Mouse (Mus musculus) kidney, adult 2 months (tissue): ENCODE measurements around the gene Swi5. TPM values are rescaled to one million over a fixed set of nuclear protein-coding genes. Genes with fewer than 3 reads are reported as not detected.
"Not testable (repeated sequence)": the region's sequence is repeated elsewhere in the genome, so short reads cannot be mapped to it uniquely, and the experiment has no call there.

Source experiments
- DNase-seq: peaks from one replicate; pipeline ENCODE4 v3.0.0; 2021
- H3K27ac ChIP-seq: fragments of 200-500 bp; 2 replicates; pipeline ENCODE4 v1.5.1; 2012; ENCODE audit warnings: low read depth, low read length, control low read depth, inconsistent platforms; ENCODE audit not compliant: insufficient read depth
- H3K27me3 ChIP-seq: fragments of 200-500 bp; replicated peaks from 2 replicates; pipeline ENCODE4 v1.6.1; 2012; ENCODE audit warnings: mild to moderate bottlenecking, moderate library complexity, low read length, inconsistent platforms; ENCODE audit not compliant: control insufficient read depth, insufficient read depth
- H3K36me3 ChIP-seq: fragments of 200-500 bp; 2 replicates; pipeline ENCODE4 v1.6.1; 2012; ENCODE audit warnings: mild to moderate bottlenecking, moderate library complexity, low read length, inconsistent platforms; ENCODE audit not compliant: control insufficient read depth, insufficient read depth
- H3K4me1 ChIP-seq: fragments of 200-500 bp; 2 replicates; pipeline ENCODE4 v1.6.1; 2011; ENCODE audit warnings: low read length; ENCODE audit not compliant: control insufficient read depth, insufficient read depth
- H3K4me3 ChIP-seq: fragments of 200-500 bp; 2 replicates; pipeline ENCODE4 v1.5.1; 2011; ENCODE audit warnings: mild to moderate bottlenecking, low read depth, low read length, control low read depth; ENCODE audit not compliant: insufficient read depth
- CTCF ChIP-seq: fragments of 200-500 bp; conservative IDR thresholded peaks from 2 replicates; pipeline ENCODE4 v1.5.1; 2011; ENCODE audit warnings: low read depth, mild to moderate bottlenecking, control low read depth, low read length, moderate library complexity, mixed read lengths; ENCODE audit not compliant: insufficient read depth, insufficient read length
- POLR2A ChIP-seq: fragments of 200-500 bp; IDR thresholded peaks from one replicate; pipeline ENCODE4 v1.6.1; 2011; ENCODE audit warnings: low read depth, low read length, control low read depth
- WGBS: fragments of 180-500 bp; shearing (Covaris S2); methylation state at CpG from one replicate; pipeline ENCODE4 v1.1.7; 2018; 5-methylcytosine and 5-hydroxymethylcytosine counted together
- polyA plus RNA-seq: library from polyadenylated mRNA; depleted of rRNA; stranded (reverse); fragments of >200 nt; gene quantifications from 2 replicates; pipeline ENCODE4 v1.2.3, GENCODE M21; 2012

Gene Swi5
- polyA plus RNA-seq, 1 experiment: 242 TPM

DNA sequence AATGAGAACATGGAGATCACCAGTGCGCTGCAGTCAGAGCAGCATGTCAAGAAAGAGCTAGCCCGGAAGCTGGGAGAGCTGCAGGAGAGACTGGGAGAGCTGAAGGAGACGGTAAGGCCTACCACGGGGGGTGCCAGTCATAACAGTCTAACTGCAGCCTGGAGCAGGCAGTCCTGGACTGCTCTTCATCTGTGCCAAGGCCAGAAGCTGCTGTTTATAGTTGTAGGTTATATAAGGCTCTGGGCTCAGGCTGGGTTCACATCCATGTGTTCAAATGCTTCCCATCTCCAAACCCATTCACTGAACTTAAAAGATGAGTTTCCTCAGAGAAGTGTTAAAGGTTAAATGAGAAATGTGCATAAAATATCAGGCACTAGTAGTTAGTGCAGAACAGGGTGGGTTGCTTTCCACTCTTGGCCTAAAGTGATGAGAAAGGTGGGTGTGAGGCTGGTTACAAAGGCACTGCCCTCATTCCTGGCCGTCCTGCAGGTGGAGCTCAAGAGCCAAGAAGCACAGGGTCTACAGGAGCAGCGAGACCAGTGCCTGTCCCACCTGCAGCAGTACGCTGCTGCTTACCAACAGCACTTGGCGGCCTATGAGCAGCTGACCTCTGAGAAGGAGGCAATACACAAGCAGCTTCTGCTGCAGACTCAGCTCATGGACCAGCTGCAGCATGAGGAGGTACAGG is 16.4 kb upstream of the Swi5 start:
- 61% methylated on average over 8 of the region's 8 CpGs for WGBS
- TF ChIP-seq CTCF (peak; percentile 74), POLR2A (no peak)
- Histone ChIP-seq H3K36me3 (no peaks in the 10 kb centered on the region), H3K4me1 (no peaks in the 10 kb centered on the region), H3K27ac (no peak overlapping the region), H3K27me3 (no peaks in the 10 kb centered on the region), H3K4me3 (no peak overlapping the region)
- peak; percentile 43 for DNase-seq

DNA sequence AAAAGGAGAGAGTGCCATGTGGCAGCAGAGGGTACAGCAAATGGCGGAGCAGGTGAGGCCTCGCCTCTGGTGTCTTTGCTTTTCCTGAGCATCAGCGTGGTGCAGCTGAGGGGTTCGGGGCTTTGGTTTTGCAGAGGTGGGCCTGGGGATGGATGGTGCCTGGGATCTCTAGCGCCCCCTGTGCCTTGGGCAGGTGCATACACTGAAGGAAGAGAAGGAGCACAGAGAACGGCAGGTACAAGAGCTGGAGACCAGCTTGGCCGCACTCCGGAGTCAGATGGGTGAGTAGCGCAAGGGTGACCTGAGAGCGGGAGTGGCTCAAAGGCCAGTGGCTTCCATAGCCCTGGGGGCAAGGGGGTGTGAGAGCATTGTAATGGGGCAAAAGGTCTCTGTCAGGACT is 15.1 kb upstream of the Swi5 start:
- no peak overlapping the region for H3K4me3 ChIP-seq
- no peaks in the 10 kb centered on the region for H3K27me3 ChIP-seq
- no peak for TF ChIP-seq POLR2A
- TF ChIP-seq CTCF: peak; percentile 34
- H3K36me3 ChIP-seq: no peaks in the 10 kb centered on the region
- DNase-seq: no peak
- 90% methylated on average over 10 of the region's 10 CpGs for WGBS
- no peak overlapping the region for H3K27ac ChIP-seq
- H3K4me1 ChIP-seq: no peaks in the 10 kb centered on the region

DNA sequence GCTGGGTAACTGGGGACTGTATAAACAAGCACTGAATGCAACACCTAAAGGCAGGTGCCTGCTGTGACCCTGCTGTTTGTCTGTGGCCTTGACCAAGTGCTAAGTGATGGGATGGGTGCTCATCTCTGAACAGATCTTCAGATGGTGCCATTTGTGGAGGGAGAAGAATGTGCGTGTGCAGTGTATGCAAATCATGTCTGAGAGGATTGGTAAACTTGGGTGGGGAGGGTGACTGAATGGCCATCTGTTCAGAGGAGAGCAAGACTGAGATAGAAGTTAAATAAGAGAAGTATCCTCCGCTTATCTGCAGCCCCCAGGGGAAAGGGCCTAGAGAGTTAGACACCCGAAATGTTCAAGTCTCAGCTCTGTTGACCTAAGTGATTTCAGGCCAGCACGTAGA is 11.6 kb upstream of the Swi5 start:
- TF ChIP-seq CTCF (no peak), POLR2A (no peak)
- Histone ChIP-seq H3K36me3 (no peaks in the 10 kb centered on the region), H3K4me3 (no peak overlapping the region), H3K4me1 (no peaks in the 10 kb centered on the region), H3K27me3 (no peaks in the 10 kb centered on the region), H3K27ac (no peak overlapping the region)
- WGBS: 92% methylated on average over 4 of the region's 4 CpGs
- no peak for DNase-seq

DNA sequence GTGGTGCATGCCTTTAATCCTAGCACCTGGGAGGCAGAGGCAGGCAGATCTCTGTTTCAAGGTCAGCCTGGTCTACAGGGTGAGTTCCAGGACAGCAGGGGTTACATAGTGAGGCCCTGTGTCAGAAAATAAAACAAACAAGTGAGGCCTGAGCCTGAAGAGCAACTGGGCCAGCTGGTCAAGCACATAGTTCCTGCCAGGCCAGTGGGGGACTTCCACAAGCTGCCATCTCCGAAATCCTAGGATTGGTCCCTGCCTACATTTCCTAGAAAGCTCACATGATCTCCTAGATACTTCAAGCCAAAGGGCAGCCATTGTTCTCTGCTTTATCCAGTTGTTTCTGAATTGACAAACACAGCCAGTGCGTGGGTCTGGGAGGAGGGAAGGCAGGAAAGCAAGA is 8.0 kb upstream of the Swi5 start:
- 74% methylated on average over 2 of the region's 2 CpGs for WGBS
- not testable (repeated sequence) for H3K4me3 ChIP-seq, DNase-seq, H3K27me3 ChIP-seq, H3K4me1 ChIP-seq, H3K36me3 ChIP-seq, H3K27ac ChIP-seq

DNA sequence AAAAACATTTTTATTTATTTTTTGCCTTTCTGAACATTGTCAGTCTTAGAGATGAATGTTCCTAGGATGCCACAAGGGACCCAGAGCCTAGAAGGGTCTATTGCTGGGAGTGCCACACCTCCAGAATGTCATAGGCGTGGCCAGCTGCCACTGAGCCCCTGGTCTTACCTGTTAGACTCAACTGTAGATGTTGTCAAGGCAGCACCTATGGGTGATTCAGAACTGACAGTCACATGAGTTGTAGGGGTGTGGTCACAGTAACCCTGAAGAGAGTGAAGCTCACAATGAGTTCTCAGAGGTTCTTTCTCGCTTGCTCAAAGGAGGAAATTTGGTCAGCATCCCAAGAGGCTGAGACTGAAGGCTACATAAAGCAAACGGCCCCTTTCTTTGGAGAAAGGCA is 7.4 kb upstream of the Swi5 start:
- no peak for DNase-seq
- TF ChIP-seq POLR2A (no peak), CTCF (no peak)
- Histone ChIP-seq H3K4me1 (no peaks in the 10 kb centered on the region), H3K27me3 (no peaks in the 10 kb centered on the region), H3K27ac (no peak overlapping the region), H3K36me3 (no peaks in the 10 kb centered on the region; the same call in 1 of the 2 replicates), H3K4me3 (no peak overlapping the region)
- WGBS: 89% methylated on average over 3 of the region's 3 CpGs

DNA sequence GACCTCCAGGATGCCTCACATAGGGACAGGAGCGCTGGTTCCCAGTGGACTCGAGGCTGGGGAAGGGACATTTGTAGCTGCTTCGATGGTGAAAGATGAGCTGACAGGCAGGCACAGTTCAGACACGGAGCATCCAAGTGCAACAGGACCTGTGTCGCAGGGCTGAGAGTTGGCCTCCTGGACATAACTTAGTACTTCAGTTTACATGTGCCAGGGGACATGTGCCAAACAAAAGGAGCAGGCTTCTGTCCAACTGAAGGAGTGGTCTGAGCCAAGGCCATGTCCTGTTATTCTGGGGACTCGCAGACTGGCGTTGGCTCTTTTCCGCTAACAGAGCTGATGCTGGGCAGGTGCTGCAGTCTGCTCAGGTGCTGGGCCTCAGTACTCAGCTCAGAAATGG is 6.5 kb upstream of the Swi5 start:
- peak; percentile 41 for DNase-seq
- TF ChIP-seq POLR2A (no peak), CTCF (no peak)
- WGBS: 52% methylated on average over 8 of the region's 8 CpGs

DNA sequence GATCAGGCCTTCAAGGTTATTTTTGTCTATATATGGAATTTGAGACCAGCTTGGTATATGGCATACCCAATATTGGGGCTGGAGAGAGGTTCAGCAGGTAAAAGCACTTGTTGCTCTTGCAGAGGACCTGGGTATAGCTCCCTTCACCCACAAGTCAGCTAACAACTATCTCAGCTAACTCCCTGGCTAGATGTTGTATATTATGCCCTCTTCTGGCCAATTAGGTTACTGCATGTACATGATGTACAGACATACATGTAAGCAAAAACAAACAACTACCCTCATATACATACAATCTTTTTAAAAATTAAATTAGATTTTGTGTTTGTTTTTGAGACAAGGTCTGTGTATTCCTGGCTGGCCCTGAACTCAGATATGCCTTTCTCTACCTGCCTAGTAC is 1.7 kb upstream of the Swi5 start:
- H3K4me3 ChIP-seq: no peak overlapping the region
- peak; percentile 66 for DNase-seq
- TF ChIP-seq POLR2A: no peak
- TF ChIP-seq CTCF: 0 out of 2 replicates have a peak, but pooled peaks have one; percentile 25

More for the DNA sequence above, 6.5 kb upstream of the Swi5 start:
- Histone ChIP-seq H3K36me3 (no peaks in the 10 kb centered on the region; the same call in 1 of the 2 replicates), H3K27ac (no peak overlapping the region), H3K4me1 (peaks cover 2% of the 10 kb centered on the region; the same call in 1 of the 2 replicates), H3K4me3 (no peak overlapping the region), H3K27me3 (no peaks in the 10 kb centered on the region)

More for the DNA sequence above, 1.7 kb upstream of the Swi5 start:
- H3K27ac ChIP-seq: no peak overlapping the region
- H3K27me3 ChIP-seq: no peaks in the 10 kb centered on the region
- peaks cover 9% of the 10 kb centered on the region; the same call in 1 of the 2 replicates for H3K4me1 ChIP-seq
- no peaks in the 10 kb centered on the region; the same call in 1 of the 2 replicates for H3K36me3 ChIP-seq
